Mouse (Mus musculus): Measurements from ENCODE around the gene Fam187b. TPM values are rescaled to one million over a fixed set of nuclear protein-coding genes. Genes with fewer than 3 reads are reported as not detected.
"Not testable (repeated sequence)": the region's sequence is repeated elsewhere in the genome, so short reads cannot be mapped to it uniquely, and the experiment has no call there.

Fam187b gene
- polyA plus RNA-seq (2012; ENCODE audit: insufficient read depth, insufficient read length, missing spikeins), result not detected in 2 replicates

DNA sequence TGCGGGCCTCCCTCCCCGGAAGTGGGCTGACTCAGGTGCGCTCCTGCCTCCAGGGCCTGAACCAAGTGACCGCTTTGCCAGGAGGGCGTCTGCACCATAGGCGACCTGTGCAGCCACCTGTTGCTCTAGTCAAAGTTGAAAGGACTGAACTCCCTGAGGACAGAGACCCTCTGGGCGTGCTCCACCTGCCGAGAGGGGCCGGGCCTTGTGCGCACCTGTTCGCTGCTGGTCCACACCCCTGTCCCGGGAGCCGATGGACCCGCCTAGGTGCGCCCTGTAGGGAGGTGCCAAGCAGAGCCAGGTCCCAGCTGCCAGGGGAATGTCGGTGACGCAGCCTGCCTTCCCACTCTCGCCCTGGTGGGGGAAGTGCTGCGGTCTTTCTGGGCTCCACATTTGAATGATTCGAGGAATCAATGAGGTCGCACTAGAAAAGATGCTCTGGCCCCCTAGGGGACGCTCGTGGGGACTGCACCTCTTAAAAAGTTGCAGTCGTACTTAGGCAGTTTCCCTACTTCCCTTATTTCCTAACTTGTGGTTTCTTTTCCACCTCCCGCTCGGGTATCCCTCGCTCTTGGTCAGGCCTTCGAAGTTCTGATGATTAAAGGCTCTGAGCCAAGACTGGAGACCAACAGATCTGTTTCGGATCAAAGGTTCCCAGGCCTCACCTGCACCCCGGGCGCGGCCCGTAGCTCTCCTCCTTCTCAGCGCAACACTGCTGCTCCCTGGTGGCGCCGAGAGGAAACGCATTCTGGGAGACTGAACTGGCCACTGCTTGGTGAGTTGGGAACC, at the start of gene Fam187b:
Gene Fam187b (plus strand): TSS at position 290 of the 789 bp plus-strand sequence.
- Histone ChIP-seq H3K4me1 (ENCODE audit: control insufficient read depth, insufficient read depth, insufficient read length, low read length) (no peaks in the 10 kb centered on the region), H3K27ac (replicated peaks; ENCODE audit: low read depth, low read length) (no peak within 1 kb of the TSS), H3K4me3 (ENCODE audit: insufficient read depth, low read depth, low read length) (peak within 1 kb of the TSS; percentile 77)

DNA sequence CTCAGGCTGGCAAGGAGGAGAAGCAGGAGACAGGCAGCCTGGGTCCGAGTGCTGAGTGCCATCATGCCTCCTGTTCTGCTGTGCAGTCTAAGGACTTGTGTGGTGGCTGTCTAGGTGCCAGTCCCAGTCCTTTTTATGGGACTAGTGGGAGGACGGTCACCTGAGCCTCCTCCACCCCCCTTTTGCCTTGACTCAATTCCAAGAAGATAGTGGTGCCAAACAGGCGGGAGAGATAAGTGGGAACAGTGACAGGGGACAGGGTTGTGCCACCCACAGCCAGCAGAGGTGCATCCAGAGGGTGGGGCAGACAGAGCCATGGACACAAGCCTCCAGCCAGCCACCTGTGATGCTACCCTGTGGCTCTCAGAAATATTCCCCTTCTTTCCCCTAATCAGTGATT, 49.5 kb upstream of the Fam187b start:
- Histone ChIP-seq H3K4me1 (ENCODE audit: control insufficient read depth, insufficient read depth, insufficient read length, low read length) (no peaks in the 10 kb centered on the region), H3K27ac (replicated peaks; ENCODE audit: low read depth, low read length) (no peak overlapping the region), H3K4me3 (ENCODE audit: insufficient read depth, low read depth, low read length) (no peak overlapping the region)

DNA sequence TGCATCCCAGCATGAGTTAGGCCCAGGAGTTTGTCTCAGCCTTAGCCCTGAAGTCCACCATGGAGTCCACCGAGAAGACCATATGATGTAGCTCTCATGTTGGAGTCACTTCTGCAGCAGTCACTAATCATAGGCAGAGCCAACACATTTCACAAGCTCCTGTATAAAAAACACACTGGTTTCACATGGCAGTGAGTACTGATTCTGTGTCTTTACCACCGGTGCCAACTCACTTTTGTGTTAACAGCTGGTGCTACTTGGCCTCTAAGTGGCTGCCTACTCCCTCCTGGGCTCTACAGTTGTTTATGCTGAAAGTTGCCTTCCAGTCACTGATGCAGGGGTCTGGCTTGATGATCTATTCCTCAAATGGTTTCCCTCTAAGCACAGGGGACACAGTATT, 49.0 kb upstream of the Fam187b start, which contains the start of gene Hamp2:
Gene Hamp2 (minus strand): TSS at position 101 of the 400 bp plus-strand sequence.
- not testable (repeated sequence) for H3K27ac ChIP-seq (replicated peaks; ENCODE audit: low read depth, low read length); H3K4me1 ChIP-seq (ENCODE audit: control insufficient read depth, insufficient read depth, insufficient read length, low read length); H3K4me3 ChIP-seq (ENCODE audit: insufficient read depth, low read depth, low read length)

DNA sequence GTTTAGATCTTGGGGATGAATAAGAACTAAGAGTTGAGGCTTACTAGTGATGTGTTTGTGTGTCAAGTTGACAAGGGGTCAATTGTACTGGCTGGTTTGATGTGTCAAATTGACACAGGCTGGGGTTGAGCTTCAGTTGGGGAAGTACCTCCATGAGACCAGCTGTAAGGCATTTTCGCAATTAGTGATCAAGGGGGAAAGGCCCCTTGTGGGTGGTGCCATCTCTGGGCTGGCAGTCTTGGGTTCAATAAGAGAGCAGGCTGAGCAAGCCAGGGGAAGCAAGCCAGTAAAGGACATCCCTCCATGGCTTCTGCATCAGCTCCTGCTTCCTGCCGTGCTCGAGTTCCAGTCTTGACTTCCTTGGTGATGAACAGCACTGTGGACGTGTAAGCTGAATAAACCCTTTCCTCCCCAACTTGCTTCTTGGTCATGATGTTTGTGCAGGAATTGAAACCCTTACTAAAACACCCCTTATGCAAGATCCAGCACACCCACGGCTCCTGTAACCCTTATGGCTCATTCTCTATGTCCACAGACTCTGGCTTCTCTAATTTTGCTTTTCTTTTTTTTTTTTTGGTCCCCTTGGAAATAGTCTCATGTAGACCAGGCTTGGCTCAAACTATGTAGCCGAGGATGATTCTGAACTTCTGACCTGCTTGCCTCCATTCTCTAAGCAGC, 38.0 kb upstream of the Fam187b start:
- H3K4me3 ChIP-seq (ENCODE audit: insufficient read depth, low read depth, low read length), result not testable (repeated sequence)

DNA sequence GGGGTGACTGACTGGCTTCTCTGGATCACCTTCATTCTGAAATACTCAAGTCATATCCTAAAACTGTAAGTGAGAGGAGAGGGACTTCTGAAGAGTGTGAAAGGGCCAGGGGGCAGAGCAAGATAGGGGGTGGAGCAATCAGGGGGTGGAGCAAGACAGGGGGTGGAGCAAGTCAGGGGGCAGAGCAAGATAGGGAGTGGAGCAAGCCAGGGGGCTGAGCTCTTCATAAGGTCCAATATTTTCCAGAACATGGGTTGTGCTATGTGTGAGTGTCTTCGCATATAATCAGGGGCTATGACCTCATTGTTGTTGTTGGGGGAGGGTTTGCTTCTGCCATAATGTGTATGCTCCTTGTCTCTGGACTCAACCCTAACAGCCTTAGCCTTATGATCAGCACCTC, 33.5 kb upstream of the Fam187b start:
- H3K4me1 ChIP-seq (ENCODE audit: control insufficient read depth, insufficient read depth, insufficient read length, low read length); H3K4me3 ChIP-seq (ENCODE audit: insufficient read depth, low read depth, low read length); H3K27ac ChIP-seq (replicated peaks; ENCODE audit: low read depth, low read length): not testable (repeated sequence)

More for the DNA sequence above, 38.0 kb upstream of the Fam187b start:
- H3K4me1 ChIP-seq (ENCODE audit: control insufficient read depth, insufficient read depth, insufficient read length, low read length); H3K27ac ChIP-seq (replicated peaks; ENCODE audit: low read depth, low read length): not testable (repeated sequence)

DNA sequence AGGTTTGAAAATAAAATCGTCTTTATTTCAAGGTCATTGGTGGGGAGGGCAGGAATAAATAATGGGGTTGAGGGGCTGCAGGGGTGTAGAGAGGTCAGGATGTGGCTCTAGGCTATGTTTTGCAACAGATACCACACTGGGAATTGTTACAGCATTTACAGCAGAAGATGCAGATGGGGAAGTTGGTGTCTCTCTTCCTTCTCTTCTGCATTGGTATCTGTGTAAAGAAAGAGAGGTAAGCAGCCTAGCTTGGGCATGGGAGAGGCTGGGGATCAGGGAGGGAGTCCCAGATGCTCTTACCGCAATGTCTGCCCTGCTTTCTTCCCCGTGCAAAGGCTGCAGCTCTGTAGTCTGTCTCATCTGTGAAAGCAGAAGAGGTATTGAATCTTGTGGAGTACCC, 31.2 kb upstream of the Fam187b start:
- not testable (repeated sequence) for H3K27ac ChIP-seq (replicated peaks; ENCODE audit: low read depth, low read length); H3K4me3 ChIP-seq (ENCODE audit: insufficient read depth, low read depth, low read length); H3K4me1 ChIP-seq (ENCODE audit: control insufficient read depth, insufficient read depth, insufficient read length, low read length)

DNA sequence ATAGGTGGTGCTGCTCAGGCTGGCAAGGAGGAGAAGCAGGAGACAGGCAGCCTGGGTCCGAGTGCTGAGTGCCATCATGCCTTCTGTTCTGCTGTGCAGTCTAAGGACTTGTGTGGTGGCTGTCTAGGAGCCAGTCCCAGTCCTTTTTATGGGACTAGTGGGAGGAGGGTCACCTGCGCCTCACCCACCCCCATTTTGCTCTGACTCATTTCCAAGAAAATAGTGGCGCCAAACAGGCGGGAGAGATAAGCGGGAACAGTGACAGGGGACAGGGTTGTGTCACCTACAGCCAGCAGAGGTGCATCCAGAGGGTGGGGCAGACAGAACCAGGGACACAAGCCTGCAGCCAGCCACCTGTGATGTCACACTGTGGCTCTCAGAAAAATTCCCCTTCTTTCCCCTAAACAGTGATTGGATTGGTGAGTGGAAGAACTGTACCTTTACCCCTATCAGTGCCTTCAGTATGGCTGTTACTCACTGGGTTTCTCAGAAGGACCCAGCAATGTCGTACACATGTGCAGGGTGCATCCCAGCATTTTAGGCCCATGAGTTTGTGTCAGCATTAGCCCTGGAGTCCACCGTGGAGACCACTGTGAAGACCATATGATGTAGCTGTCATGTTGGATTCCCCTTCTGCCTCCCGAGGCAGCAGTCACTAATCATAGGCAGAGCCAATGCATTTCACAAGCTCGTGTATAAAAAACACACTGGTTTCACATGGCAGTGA, 29.5 kb upstream of the Fam187b start, which contains the start of gene Hamp:
Gene Hamp (minus strand): TSS at position 124 of the 727 bp plus-strand sequence.
- Histone ChIP-seq H3K27ac (replicated peaks; ENCODE audit: low read depth, low read length) (no peak within 1 kb of the TSS), H3K4me1 (ENCODE audit: control insufficient read depth, insufficient read depth, insufficient read length, low read length) (no peaks in the 10 kb centered on the region; the same call in 1 of the 2 replicates), H3K4me3 (ENCODE audit: insufficient read depth, low read depth, low read length) (no peak within 1 kb of the TSS)

DNA sequence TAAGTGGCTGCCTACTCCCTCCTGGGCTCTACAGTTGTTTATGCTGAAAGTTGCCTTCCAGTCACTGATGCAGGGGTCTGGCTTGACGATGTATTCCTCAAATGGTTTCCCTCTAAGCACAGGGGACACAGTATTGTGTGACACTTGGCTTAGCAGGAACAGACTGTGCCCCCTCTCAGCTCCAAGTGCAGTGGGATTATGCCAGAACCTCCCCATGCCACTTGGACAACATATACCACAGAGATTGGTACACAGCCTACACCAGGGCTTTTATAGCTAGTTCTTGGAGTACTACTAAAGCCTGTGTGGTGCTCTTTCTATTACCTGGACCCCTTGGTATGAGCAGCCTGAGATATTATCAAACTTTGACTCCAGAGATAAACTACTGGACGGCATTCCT, 28.9 kb upstream of the Fam187b start:
- not testable (repeated sequence) for H3K4me1 ChIP-seq (ENCODE audit: control insufficient read depth, insufficient read depth, insufficient read length, low read length); H3K4me3 ChIP-seq (ENCODE audit: insufficient read depth, low read depth, low read length); H3K27ac ChIP-seq (replicated peaks; ENCODE audit: low read depth, low read length)

DNA sequence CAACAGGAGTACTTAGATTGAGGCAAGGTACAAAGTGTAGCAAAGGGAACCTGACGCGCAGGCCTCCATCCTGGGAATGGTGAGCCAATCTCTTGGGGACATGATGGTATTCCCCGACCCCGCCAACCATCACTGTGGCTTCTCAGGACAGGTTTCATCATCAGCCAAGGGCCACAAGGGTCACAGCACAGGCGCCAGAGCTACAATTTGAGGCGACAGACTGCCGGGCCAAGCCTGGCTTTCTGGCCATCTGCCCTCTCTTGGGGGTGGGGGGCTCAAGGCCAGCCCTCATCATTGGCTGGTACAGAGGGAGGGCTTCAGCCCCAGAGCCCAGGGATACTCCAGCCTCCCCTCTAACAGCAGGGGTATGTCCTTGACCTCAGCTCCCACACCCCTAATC, 28.1 kb upstream of the Fam187b start:
- H3K4me1 ChIP-seq (ENCODE audit: control insufficient read depth, insufficient read depth, insufficient read length, low read length); H3K4me3 ChIP-seq (ENCODE audit: insufficient read depth, low read depth, low read length); H3K27ac ChIP-seq (replicated peaks; ENCODE audit: low read depth, low read length): not testable (repeated sequence)

DNA sequence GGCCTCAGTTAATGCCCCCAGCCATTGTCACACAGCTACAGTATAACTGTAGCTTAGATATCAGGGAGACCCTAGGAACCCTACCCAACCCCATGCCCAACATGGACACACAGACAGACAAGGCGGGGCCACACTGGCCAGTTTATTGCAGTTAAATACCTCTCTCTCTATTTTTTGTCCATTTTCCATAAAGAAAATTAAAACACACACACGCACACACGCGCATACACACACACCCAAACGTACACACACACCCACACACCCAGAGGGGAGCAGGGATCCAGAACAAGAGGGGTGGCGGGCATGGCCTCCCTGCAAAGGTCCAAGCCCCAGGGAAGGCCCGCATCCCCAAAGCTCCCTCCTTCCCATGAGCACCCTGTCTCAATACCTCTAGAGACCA, 27.7 kb upstream of the Fam187b start:
- Histone ChIP-seq H3K27ac (replicated peaks; ENCODE audit: low read depth, low read length) (no peak overlapping the region), H3K4me1 (ENCODE audit: control insufficient read depth, insufficient read depth, insufficient read length, low read length) (no peaks in the 10 kb centered on the region; the same call in 1 of the 2 replicates), H3K4me3 (ENCODE audit: insufficient read depth, low read depth, low read length) (no peak overlapping the region)

DNA sequence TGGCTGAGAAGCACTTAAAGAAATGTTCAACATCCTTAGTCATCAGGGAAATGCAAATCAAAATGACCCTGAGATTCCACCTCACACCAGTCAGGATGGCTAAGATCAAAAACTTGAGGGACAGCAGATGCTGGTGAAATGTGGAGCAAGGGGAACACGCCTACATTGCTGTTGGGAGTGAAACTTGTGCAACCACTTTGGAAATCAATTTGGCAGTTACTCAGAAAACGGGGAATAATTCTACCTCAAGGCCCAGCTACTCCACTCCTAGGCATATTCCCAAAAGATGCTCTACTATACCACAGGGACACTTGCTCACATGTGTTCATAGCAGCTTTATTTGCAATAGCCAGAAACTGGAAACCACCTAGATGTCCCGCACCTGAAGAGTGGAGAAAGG, 23.7 kb upstream of the Fam187b start:
- H3K4me3 ChIP-seq (ENCODE audit: insufficient read depth, low read depth, low read length); H3K4me1 ChIP-seq (ENCODE audit: control insufficient read depth, insufficient read depth, insufficient read length, low read length); H3K27ac ChIP-seq (replicated peaks; ENCODE audit: low read depth, low read length): not testable (repeated sequence)

DNA sequence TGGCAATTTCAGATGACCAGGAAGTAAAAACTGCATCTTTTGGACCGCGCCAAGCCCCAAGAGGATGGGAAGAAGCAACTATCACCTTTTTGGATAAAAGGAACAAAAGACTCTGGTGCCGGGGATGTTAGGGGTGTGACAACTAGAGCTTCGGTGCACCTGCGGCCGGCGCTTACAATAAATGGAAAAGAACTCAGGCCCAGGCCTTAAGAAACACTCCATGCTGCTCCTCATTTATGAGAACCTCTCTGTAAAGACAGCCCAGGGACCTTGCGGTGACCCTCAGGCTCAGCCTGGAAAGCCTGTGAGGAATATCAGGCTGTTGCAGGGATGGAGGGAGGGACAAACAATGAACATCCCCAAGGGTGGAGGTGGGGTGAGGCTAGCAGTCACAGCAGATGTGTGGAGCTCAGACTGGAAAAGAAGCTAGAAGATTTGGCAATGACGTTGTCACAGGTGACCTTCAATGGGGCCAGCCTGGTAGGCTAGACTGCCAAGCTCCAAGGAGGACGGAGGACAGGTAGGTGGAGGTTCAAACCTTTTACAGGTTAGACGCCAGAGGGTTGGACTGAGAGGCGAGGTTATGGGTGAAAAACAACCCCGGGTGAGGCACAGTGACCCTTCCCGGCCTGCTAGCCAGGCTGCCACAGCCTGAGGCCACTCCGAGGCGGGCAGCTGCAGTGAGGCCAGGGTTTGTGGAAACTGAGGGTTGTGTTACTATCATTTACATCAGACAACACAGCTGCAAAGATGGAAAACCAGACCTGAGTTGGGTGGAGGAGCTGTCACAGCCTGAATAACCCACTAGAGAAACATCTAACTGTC, 20.9 kb upstream of the Fam187b start:
- Histone ChIP-seq H3K27ac (replicated peaks; ENCODE audit: low read depth, low read length) (no peak overlapping the region), H3K4me1 (ENCODE audit: control insufficient read depth, insufficient read depth, insufficient read length, low read length) (no peaks in the 10 kb centered on the region; the same call in 1 of the 2 replicates), H3K4me3 (ENCODE audit: insufficient read depth, low read depth, low read length) (no peak overlapping the region)

DNA sequence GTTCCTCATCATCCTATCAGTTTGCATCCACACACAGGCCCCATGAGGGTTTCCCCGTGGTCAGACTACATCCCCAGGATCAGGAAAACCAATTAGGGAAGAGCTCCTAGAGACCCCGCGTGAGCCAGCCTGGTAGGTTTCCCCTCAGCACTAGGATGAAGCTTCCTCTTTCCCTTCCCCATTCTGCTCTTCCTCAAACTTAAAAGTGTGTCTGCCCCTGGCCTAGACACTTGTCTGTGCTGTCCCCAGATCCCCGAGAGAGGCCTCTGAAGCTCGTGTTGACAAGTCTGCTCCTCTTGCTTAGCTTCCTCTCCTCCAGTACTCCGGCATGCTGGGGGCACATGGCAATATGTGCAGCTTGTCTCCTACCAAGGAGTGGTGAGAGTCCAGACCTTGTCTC, 20.1 kb upstream of the Fam187b start:
- H3K27ac ChIP-seq (replicated peaks; ENCODE audit: low read depth, low read length), result no peak overlapping the region
- no peak overlapping the region for H3K4me3 ChIP-seq (ENCODE audit: insufficient read depth, low read depth, low read length)
- peaks cover 6% of the 10 kb centered on the region for H3K4me1 ChIP-seq (ENCODE audit: control insufficient read depth, insufficient read depth, insufficient read length, low read length)

DNA sequence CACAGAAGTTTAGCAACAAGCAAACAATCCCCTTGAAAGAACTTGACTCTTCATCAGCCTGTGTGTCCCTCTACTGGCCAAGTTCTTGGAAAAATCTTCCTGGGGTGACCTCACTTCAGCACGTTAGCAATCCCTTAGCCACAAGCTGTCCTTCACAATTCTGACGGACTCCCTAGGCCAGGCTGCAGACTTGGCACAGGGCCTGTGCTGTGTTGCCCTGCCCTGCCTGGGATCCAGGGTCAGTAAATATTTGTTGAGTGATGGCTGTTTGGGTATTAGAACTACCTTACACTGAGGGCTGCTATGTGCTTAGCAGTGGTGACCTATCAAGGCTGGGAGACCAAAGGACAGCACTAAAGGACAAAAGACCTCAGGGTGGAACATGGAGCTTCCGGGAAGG, 19.6 kb upstream of the Fam187b start:
- peaks cover 7% of the 10 kb centered on the region for H3K4me1 ChIP-seq (ENCODE audit: control insufficient read depth, insufficient read depth, insufficient read length, low read length)
- H3K4me3 ChIP-seq (ENCODE audit: insufficient read depth, low read depth, low read length), result no peak overlapping the region
- no peak overlapping the region for H3K27ac ChIP-seq (replicated peaks; ENCODE audit: low read depth, low read length)
